Comparison of ENCODE assay signal across 20 mouse cellular contexts in genomic region chr7:82109550-82109949, GRCm38 (mm10).
A peak's percentile ranks its signal among the peaks of the same experiment; 100 is the strongest.
DNase-seq lines count a peak whose midpoint lies in the region; ATAC-seq lines count a peak whose summit lies in the region.
"Had no signal": no experiment of that assay in that cellular context is flagged by ENCODE, and none has a peak within 500 bp of the region (broad histone marks: within the 10 kb centered on the region; RNA-seq: fewer than 3 reads in every experiment).

No protein-coding gene starts in this region.

- no peak overlapping the region for H3K4me2 ChIP-seq in hindbrain, embryonic 11.5 days (replicated peaks; ENCODE audit: low read depth, low read length)
- no peak overlapping the region for H3K4me2 ChIP-seq in hindbrain, embryonic 16.5 days (ENCODE audit: low read length)
- peak overlapping the region; percentile 27 for H3K4me2 ChIP-seq in embryonic facial prominence, embryonic 13.5 days
- H3K4me2 ChIP-seq in limb, embryonic 12.5 days: peak overlapping the region; percentile 26; the same call in 1 of the 2 replicates
- H3K4me2 ChIP-seq: heart, embryonic 12.5 days; hindbrain, embryonic 15.5 days; liver, embryonic 13.5 days; lung, embryonic 14.5 days; midbrain, embryonic 12.5 days had no signal

- no peaks in the 10 kb centered on the region for H3K9me3 ChIP-seq in hindbrain, embryonic 11.5 days (ENCODE audit: control insufficient read depth, low read length)
- H3K9me3 ChIP-seq in hindbrain, embryonic 16.5 days (ENCODE audit: control insufficient read depth, low read length): no peaks in the 10 kb centered on the region
- no peaks in the 10 kb centered on the region for H3K9me3 ChIP-seq in embryonic facial prominence, embryonic 13.5 days
- no peaks in the 10 kb centered on the region for H3K9me3 ChIP-seq in limb, embryonic 12.5 days
- H3K9me3 ChIP-seq: heart, embryonic 12.5 days; hindbrain, embryonic 15.5 days; liver, embryonic 13.5 days; midbrain, embryonic 12.5 days had no signal

- H3K9ac ChIP-seq in hindbrain, embryonic 11.5 days (ENCODE audit: low read depth, low read length): no peak overlapping the region
- no peak overlapping the region for H3K9ac ChIP-seq in hindbrain, embryonic 16.5 days (ENCODE audit: low read depth, low read length)
- no peak overlapping the region for H3K9ac ChIP-seq in embryonic facial prominence, embryonic 13.5 days
- no peak overlapping the region for H3K9ac ChIP-seq in limb, embryonic 12.5 days (replicated peaks)
- H3K9ac ChIP-seq: heart, embryonic 12.5 days; hindbrain, embryonic 15.5 days; liver, embryonic 13.5 days; lung, embryonic 14.5 days; midbrain, embryonic 12.5 days had no signal

- peak; percentile 10 for DNase-seq in hindbrain, embryonic 11.5 days (ENCODE audit: low spot score)
- DNase-seq in layer of hippocampus, postnatal 10 days (ENCODE audit: low spot score in 2 of 2): no peak
- DNase-seq in right cerebral cortex, adult 18-20 months: no peak
- DNase-seq: adrenal gland, adult 8-10 months; cerebellum, adult 8-10 months; heart, postnatal 14 days; kidney, adult 11 months; liver, embryonic 13.5 days; lung, embryonic 14.5 days; retina, postnatal 1 day; thymus, postnatal 36 days had no signal

- H3K27me3 ChIP-seq in hindbrain, embryonic 11.5 days (ENCODE audit: control insufficient read depth, insufficient read depth, low read length): no peaks in the 10 kb centered on the region
- H3K27me3 ChIP-seq in hindbrain, embryonic 16.5 days (replicated peaks; ENCODE audit: control insufficient read depth, insufficient read depth, low read length): no peaks in the 10 kb centered on the region
- H3K27me3 ChIP-seq in embryonic facial prominence, embryonic 13.5 days: no peaks in the 10 kb centered on the region; the same call in 1 of the 2 replicates
- no peaks in the 10 kb centered on the region for H3K27me3 ChIP-seq in limb, embryonic 12.5 days
- H3K27me3 ChIP-seq: heart, embryonic 12.5 days; hindbrain, embryonic 15.5 days; liver, embryonic 13.5 days; midbrain, embryonic 12.5 days had no signal

- no peaks in the 10 kb centered on the region for H3K4me1 ChIP-seq in hindbrain, embryonic 11.5 days (replicated peaks; ENCODE audit: control insufficient read depth, insufficient read depth, low read length)
- no peaks in the 10 kb centered on the region for H3K4me1 ChIP-seq in hindbrain, embryonic 16.5 days (ENCODE audit: control insufficient read depth, insufficient read depth, low read depth, low read length)
- peaks cover 31% of the 10 kb centered on the region for H3K4me1 ChIP-seq in embryonic facial prominence, embryonic 13.5 days
- H3K4me1 ChIP-seq in limb, embryonic 12.5 days (replicated peaks): peaks cover 22% of the 10 kb centered on the region
- H3K4me1 ChIP-seq: heart, embryonic 12.5 days; hindbrain, embryonic 15.5 days; liver, embryonic 13.5 days; midbrain, embryonic 12.5 days had no signal

- H3K36me3 ChIP-seq in hindbrain, embryonic 11.5 days (ENCODE audit: control insufficient read depth, insufficient read depth, low read length): no peaks in the 10 kb centered on the region
- H3K36me3 ChIP-seq in hindbrain, embryonic 16.5 days (ENCODE audit: control insufficient read depth, insufficient read depth, low read length): no peaks in the 10 kb centered on the region
- no peaks in the 10 kb centered on the region for H3K36me3 ChIP-seq in embryonic facial prominence, embryonic 13.5 days
- no peaks in the 10 kb centered on the region for H3K36me3 ChIP-seq in limb, embryonic 12.5 days
- H3K36me3 ChIP-seq: heart, embryonic 12.5 days; hindbrain, embryonic 15.5 days; liver, embryonic 13.5 days; midbrain, embryonic 12.5 days had no signal

- no peak overlapping the region for H3K27ac ChIP-seq in hindbrain, embryonic 11.5 days (ENCODE audit: low read depth, low read length)
- no peak overlapping the region for H3K27ac ChIP-seq in hindbrain, embryonic 16.5 days (ENCODE audit: low read depth, low read length)
- H3K27ac ChIP-seq in embryonic facial prominence, embryonic 13.5 days: 0 out of 2 replicates have a peak overlapping the region, but pooled peaks have one; percentile 22
- peak overlapping the region; percentile 37; the same call in 1 of the 2 replicates for H3K27ac ChIP-seq in limb, embryonic 12.5 days
- H3K27ac ChIP-seq: hindbrain, embryonic 15.5 days; liver, embryonic 13.5 days; macrophage; midbrain, embryonic 12.5 days had no signal

- no peak overlapping the region for H3K4me3 ChIP-seq in hindbrain, embryonic 11.5 days (ENCODE audit: low read depth, low read length)
- no peak overlapping the region for H3K4me3 ChIP-seq in hindbrain, embryonic 16.5 days (ENCODE audit: low read length)
- no peak overlapping the region for H3K4me3 ChIP-seq in embryonic facial prominence, embryonic 13.5 days
- no peak overlapping the region for H3K4me3 ChIP-seq in limb, embryonic 12.5 days (replicated peaks)
- H3K4me3 ChIP-seq: heart, embryonic 12.5 days; hindbrain, embryonic 15.5 days; liver, embryonic 13.5 days; midbrain, embryonic 12.5 days had no signal

- ATAC-seq in hindbrain, embryonic 11.5 days (ENCODE audit: low FRiP score): no peak
- ATAC-seq in hindbrain, embryonic 16.5 days: no peak
- peak; percentile 81 for ATAC-seq in embryonic facial prominence, embryonic 13.5 days (ENCODE audit: insufficient number of reproducible peaks, insufficient read depth, low FRiP score, low TSS enrichment, low read depth)
- peak; percentile 52; the same call in 1 of the 2 replicates for ATAC-seq in limb, embryonic 12.5 days (ENCODE audit: insufficient number of reproducible peaks, insufficient read depth, low FRiP score, low TSS enrichment, low read depth)
- ATAC-seq in inflammation-experienced regulatory T-cells, adult 6 months: no peak
- ATAC-seq: forebrain, embryonic 16.5 days had no signal

- 57% methylated on average over 5 of the region's 5 CpGs for WGBS in hindbrain, embryonic 11.5 days
- WGBS in hindbrain, embryonic 16.5 days: 71% methylated on average over 5 of the region's 5 CpGs
- 14% methylated on average over 5 of the region's 5 CpGs for WGBS in embryonic facial prominence, embryonic 13.5 days
- WGBS in limb, embryonic 12.5 days: 13% methylated on average over 5 of the region's 5 CpGs

Comparison
In these comparisons a context has a peak if more than half of its experiments do, and no peak if none do; other contexts are left out.
1. ATAC-seq: peak in embryonic facial prominence, embryonic 13.5 days (single experiment) and limb, embryonic 12.5 days (single experiment); none in hindbrain, embryonic 11.5 days (single experiment), hindbrain, embryonic 16.5 days (single experiment) and inflammation-experienced regulatory T-cells, adult 6 months (single experiment).
2. H3K27ac ChIP-seq: peak in embryonic facial prominence, embryonic 13.5 days (single experiment) and limb, embryonic 12.5 days (single experiment); none in hindbrain, embryonic 11.5 days (single experiment) and hindbrain, embryonic 16.5 days (single experiment).
3. H3K4me2 ChIP-seq: peak in embryonic facial prominence, embryonic 13.5 days (single experiment) and limb, embryonic 12.5 days (single experiment); none in hindbrain, embryonic 11.5 days (single experiment) and hindbrain, embryonic 16.5 days (single experiment).